Mouse (Mus musculus): ENCODE data around the gene Fpr3.
"Not testable (repeated sequence)": the region's sequence is repeated elsewhere in the genome, so short reads cannot be mapped to it uniquely, and the experiment has no call there.

Gene Fpr3

DNA sequence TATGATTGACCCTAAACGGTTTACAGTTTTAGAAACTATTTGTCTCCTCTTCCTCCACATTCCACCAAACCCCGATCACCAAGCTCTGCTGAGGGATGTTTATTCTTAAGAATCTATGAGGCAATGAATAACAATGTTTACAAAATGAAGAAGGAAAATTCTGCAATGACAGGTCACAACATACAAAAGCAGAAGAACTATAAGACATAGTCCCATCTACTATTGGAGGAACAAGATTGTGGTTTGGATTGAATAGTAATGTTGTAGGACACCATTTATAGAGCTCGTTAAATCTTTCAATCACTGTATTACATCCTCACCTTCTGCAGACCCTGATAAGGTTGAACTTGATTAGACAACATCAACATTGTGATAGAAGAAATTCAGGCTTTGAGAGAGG lies 5.0 kb upstream of the Fpr3 start:
- DNase-seq (ENCODE audit: low spot score in 2 of 2) = no peak

DNA sequence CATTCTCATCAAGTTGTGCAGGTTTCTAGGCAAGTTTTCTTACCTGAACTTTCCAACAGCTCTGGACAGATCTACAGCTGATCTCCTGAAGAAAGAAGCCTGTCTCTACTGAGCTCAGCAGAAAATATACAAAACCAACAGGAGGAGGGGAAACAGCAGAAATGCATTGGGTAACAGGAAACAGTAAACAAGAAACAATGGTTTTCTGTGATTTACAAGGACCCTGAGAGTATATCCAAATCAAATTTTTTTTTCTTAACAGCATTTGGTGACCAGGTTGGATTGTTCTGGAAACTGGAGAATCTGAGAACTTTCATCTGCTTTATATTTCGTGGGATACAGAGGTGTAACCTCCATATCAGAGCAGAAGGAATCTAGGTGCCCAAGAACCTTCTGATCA lies 3.8 kb upstream of the Fpr3 start, which contains the start of gene Fpr1:
Gene Fpr1, minus strand, starts transcription at position 101 of the 400 bp plus-strand sequence.
- DNase-seq (ENCODE audit: low spot score in 2 of 2) = no peak

GRCm38 (mm10) chr17:17889732-17890425 lies 2.2 kb downstream of the Fpr3 start:
- no peak for DNase-seq (ENCODE audit: low spot score in 2 of 2)

GRCm38 (mm10) chr17:17896039-17896438 lies 8.4 kb downstream of the Fpr3 start:
- no peak for DNase-seq (ENCODE audit: low spot score in 2 of 2)

GRCm38 (mm10) chr17:17899268-17899667 lies 11.6 kb downstream of the Fpr3 start:
- no peak for DNase-seq (ENCODE audit: low spot score in 2 of 2)

- DNase-seq (ENCODE audit: low spot score in 2 of 2) = no peak
Observed at GRCm38 (mm10) chr17:17900768-17901167, 13.1 kb downstream of the Fpr3 start.

DNA sequence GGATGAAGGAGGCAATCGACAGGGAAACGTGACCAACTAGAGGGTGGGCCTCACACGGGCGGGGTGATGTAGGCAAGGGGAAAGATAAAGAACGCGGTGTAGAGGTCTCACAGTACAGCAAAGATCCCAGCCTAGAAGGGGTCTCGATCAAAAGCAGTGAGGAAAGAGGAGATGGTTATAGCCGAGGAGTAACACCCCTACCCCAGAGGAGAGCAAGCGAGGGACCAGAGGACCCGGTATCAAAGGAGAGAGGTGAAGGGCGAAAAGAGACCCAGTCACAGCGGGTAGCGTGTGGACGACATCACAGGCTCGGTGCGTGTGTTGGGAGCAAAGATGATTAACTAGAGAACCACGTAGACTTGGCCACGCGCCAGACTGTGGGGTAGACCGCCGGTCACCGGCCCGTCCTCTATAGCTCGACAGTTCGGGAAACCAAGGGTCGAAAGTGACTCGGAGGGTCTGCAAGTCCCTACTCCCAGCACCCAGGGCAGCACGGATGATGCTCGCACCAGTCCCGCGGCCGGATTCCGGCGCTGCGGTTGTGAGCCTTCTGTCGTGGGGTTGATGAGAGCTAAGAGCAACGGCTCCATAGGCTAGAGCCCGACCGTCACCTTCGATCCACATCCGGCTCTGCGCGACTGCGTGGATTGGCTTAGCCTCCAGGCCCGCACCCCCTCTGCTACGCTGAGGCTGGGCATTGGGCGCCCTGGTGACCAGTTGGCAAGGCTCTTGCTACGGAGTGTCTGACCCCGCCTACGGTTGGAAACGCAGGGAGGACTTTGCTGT lies 22.2 kb downstream of the Fpr3 start:
- DNase-seq (ENCODE audit: low spot score in 2 of 2) = peak in 1 of 2 experiments; percentile 6

DNA sequence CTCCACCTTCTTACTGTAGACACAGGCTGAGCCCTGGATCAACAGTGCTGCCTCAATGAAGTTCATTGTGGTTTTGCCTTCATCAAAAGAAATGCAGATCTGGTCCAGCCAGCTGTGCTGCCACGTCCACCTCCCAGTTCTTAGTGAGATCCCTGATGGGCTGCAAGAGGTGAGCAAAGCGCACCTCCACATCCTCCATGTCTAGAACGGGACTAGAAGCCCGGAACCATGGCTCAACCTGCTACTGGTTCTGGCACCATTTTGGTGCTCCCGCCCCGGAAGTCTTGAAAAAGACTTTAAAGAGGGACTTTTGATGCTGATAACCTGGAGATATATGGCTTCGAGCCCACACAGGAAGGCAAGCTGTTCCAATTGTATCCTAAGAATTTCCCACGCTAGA lies 25.0 kb downstream of the Fpr3 start:
- not testable (repeated sequence) for DNase-seq (ENCODE audit: low spot score in 2 of 2)

DNA sequence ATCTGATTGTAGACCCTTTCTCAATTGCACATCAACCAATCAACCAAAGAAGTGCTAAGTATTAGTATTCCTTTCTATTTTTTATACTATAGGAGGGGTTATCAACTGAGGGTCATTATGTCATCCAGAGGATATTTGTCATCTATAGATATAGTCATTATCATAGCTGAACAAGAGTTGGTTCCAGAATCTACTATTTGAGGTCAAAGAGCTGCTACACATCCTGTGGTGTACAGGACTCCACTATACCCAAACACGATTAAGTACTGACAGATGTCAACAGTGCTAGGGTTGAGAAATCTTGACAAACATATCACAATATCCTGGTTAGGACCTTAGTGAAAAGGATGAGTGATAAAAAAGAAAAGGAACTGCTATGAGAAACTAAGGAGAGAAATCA lies 29.7 kb downstream of the Fpr3 start:
- no peak for DNase-seq (ENCODE audit: low spot score in 2 of 2)

- no peak for DNase-seq (ENCODE audit: low spot score in 2 of 2)
Observed at GRCm38 (mm10) chr17:17917782-17918181, 30.1 kb downstream of the Fpr3 start.

GRCm38 (mm10) chr17:17973443-17973842 lies 85.8 kb downstream of the Fpr3 start:
- no peak for DNase-seq (ENCODE audit: low spot score in 2 of 2)

- not testable (repeated sequence) for DNase-seq (ENCODE audit: low spot score in 2 of 2)
Observed at GRCm38 (mm10) chr17:17981232-17981631, 93.6 kb downstream of the Fpr3 start.

GRCm38 (mm10) chr17:18004752-18005151 lies 117.1 kb downstream of the Fpr3 start:
- DNase-seq (ENCODE audit: low spot score in 2 of 2) = no peak
